Mouse (Mus musculus) adrenal gland, postnatal 14 days (tissue): ENCODE results near the gene Btbd9. TPM values are rescaled to one million over a fixed set of nuclear protein-coding genes. Genes with fewer than 3 reads are reported as not detected.
"Not testable (repeated sequence)": the region's sequence is repeated elsewhere in the genome, so short reads cannot be mapped to it uniquely, and the experiment has no call there.

ENCODE experiments used
- DNase-seq: peaks from one replicate; pipeline ENCODE4 v3.0.0; 2021; ENCODE audit warnings: mixed read lengths
- total RNA-seq: library from RNA; stranded (reverse); gene quantifications from 2 replicates; pipeline ENCODE4 v1.2.3, GENCODE M21; 2021

The Btbd9 gene
- total RNA-seq, 1 experiment from 2014 or later: 36.9 TPM

- no peak for DNase-seq
Measured at GRCm38 (mm10) chr17:30512531-30512930, 63.8 kb downstream of the Btbd9 start.

GRCm38 (mm10) chr17:30512007-30512406 is 64.3 kb downstream of the Btbd9 start:
- no peak for DNase-seq

DNA sequence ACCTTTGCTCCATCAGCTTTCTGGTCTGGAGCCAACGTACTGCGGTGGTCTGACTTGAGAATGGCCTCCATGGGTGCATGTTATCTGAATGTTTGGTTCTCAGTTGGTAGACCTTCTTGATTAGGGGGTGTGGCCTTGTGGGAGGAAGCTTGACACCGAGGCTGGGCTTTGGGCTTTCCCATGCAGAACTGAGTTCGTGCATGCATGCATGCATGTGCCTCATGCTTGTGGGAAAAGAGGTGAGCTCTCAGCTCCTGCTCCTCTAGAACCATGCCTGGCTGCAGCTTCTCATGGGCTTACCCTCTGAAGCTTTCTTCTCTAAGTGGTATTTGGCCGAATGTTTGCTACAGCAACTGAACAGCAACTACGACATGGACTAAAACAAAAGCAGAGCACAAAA is 64.9 kb downstream of the Btbd9 start:
- DNase-seq: no peak

DNA sequence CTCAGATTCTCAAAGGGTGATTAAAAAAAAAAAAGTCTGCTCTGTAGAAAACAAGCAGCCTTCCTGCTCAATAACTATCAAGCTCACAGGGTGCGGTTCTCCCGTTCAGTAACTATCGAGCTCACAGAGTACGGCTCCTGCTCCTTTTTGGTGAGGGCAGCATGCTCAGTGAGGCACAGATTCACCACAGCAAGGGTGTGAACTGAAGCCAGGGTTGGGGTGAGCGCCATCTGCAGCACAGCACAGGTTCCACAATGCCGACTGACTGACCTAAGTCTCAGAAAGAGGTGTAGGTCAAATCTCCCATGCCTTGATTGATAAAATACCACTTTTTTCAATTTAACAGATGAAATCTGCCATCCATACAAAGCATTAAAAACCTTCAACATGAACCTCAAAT is 66.1 kb downstream of the Btbd9 start:
- DNase-seq: peak; percentile 15

DNA sequence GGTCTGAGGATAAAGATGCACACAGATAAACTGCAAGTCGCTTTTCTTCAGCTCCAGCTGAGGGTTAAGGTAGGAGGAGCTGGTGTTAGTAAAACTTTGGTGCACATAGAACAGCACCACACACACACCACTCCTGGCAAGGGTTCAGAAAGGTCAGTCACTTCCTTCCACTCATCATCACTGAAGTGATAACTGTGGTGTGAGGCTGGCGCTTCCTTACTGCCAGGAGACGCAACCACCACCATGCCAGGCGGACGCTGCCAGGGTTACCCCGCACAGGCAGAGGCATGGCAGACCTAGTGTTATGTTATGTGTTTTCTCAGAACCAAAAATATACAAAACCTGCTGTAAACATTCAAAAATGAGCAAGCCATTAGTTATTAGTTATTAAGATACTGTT is 66.6 kb downstream of the Btbd9 start:
- no peak for DNase-seq

DNA sequence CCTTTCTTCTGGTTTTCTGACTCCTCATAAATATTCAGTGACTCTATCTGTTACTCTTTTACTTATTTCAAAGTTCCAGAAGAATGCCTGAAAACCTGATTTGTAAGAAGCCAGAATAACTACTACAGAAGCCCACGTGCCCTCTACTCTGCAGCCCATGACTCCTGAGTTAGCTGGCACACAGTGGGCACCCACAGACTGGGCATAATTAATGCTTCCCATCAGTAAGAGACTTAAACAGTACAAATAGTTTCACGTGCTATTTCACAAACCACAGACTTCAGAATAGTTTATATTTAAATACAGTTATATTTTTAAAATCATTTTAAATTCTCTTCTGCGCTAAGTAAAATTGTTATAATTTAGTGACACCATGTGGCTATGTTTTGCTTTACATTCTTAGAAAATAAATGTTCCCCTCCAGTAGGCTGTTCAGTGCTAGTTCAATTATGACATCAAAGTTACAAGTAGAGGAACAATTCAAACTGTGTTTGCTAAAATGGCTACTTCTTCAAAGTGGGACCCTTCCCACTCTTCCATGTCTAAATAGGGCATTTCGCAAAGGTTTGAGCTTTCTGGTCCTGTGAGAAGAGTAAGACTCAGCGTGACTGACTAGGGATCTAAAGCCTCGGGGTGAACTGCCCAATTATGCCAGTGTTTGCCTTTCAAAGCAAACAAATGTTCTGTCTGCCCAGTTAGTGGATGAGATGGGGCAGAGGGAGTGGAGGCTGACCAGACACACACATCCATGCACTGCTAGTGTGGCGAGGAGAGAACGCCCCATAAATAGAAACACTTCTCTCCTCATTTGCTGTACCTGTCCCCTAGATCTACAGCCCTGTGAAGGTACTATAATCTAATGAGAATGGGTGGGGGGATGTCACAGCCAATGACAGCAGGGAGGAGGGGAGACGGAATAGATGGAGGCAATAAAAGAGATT is 68.4 kb downstream of the Btbd9 start:
- DNase-seq: no peak

DNA sequence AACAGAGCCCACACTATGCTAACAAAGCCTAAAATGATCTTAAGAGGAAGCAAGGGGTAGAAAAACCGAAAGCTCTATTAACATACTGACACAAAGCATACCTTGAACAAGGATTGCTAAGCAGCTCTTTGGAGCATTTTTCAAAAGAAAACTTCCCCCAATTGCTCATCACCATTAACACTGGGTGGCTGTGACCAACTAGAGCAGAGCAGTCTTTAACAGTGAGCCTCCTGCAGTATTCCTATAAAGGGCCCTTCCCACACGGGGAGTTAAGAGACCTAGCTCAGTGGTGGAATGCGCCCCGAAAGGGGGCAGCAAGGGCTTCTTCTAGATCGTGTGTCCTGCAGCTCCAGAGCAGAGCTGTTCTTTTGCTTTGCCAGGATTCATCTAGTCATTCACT is 69.4 kb downstream of the Btbd9 start:
- no peak for DNase-seq

- DNase-seq: not testable (repeated sequence)
Measured at GRCm38 (mm10) chr17:30499541-30499940, 76.7 kb downstream of the Btbd9 start.

DNA sequence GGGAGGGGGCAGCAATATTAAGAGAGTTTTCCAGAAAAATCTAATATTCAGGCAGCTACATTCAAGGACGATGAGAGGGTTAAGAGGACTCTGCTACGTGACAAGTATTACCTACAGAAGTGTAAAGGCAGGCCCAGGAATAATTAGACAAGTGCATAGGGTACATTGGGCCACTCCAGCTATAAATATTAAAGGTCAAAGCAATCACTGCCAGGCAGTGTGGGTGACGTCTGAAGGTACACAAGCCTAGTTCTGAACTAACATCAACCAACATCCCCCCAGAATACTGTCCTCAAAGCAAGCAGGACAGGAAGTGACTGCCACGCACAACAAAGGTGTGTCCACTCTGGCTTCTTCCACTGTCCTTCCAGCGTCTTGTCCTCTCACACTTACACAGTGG is 77.5 kb downstream of the Btbd9 start:
- DNase-seq: no peak

- peak; percentile 74 for DNase-seq
Measured at GRCm38 (mm10) chr17:30498376-30498719, 77.9 kb downstream of the Btbd9 start.

GRCm38 (mm10) chr17:30497525-30498375 is 78.5 kb downstream of the Btbd9 start:
- no peak for DNase-seq

DNA sequence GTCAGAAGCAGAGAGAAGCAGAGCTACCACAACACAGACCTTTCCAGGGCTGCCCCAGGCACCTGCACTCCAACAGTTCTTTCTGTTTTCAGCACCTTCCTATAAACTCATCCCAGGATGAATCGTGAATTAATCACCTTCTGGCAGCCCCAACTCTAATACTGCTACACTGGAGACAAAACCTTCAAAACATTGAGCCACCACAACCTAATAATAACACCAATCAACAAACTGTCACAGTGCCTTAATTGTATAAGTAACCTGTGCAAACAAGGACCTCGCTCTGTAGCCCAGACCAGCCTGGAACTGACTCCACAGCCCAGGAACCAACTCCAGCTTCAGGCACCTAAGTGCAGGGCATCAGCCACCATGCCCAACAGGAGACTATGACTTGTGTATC is 80.7 kb downstream of the Btbd9 start:
- DNase-seq: no peak

- no peak for DNase-seq
Measured at GRCm38 (mm10) chr17:30495154-30495553, 81.1 kb downstream of the Btbd9 start.

DNA sequence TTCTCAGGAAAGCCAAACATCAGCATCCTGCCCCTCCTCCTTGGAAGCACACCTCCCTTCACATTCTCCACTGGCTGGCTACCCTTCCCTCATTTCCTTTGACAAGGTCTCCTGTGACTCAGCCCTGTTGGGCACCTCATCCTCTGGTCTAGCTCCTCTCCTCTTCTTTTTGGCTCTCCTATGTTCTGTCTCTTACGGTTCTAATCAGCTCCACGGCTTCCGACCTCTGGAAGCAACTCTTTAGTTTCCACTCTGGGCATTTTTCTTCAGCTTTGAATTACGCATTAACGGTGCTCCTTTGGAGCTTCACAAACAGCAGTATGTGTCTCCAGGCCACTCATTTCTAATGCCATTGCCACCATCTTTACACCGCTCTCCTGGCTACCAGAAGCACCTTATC is 82.8 kb downstream of the Btbd9 start:
- DNase-seq: no peak

- no peak for DNase-seq
Measured at GRCm38 (mm10) chr17:30492191-30492590, 84.1 kb downstream of the Btbd9 start.

DNA sequence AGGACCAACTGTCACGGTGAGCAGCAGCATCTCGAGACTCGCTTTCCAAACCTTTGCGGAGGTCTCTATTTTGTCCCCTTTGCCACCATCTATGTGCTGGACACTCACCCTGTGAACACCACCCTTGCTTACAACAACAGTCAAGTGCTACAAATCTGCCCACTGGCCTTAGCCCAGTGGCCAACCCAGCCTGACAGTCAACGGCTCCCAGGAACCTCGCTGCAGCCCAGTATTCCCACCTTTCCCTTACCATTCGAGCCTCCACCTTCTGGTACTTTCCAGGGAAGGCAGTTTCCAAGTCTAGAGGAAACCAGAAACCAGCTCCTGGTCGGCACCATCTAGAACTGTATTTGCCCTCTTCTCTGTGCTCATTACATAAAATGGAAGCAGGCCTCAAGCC is 84.7 kb downstream of the Btbd9 start:
- DNase-seq: no peak

GRCm38 (mm10) chr17:30490601-30491000 is 85.7 kb downstream of the Btbd9 start:
- no peak for DNase-seq

- no peak for DNase-seq
Measured at GRCm38 (mm10) chr17:30490086-30490485, 86.2 kb downstream of the Btbd9 start.

GRCm38 (mm10) chr17:30489629-30490028 is 86.7 kb downstream of the Btbd9 start:
- DNase-seq: no peak

DNA sequence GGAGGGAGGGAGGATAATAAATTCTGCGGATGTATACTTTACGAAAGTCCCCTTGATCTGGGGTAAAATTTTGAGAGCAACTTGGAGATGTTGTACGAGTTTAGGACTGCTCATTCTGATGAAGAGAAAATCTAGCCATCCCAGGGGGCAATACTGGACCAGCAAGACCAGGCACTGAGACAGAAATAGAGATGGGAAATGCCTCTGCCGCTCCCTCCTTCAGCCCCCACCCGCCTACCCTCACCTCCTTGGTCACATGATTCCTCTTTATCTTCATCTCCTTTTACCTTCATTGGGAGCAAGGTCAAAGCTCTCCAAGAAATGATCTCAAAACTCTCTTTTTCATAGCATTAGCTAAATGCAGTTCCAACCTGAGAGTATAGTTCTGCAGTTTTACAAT is 88.6 kb downstream of the Btbd9 start:
- no peak for DNase-seq

DNA sequence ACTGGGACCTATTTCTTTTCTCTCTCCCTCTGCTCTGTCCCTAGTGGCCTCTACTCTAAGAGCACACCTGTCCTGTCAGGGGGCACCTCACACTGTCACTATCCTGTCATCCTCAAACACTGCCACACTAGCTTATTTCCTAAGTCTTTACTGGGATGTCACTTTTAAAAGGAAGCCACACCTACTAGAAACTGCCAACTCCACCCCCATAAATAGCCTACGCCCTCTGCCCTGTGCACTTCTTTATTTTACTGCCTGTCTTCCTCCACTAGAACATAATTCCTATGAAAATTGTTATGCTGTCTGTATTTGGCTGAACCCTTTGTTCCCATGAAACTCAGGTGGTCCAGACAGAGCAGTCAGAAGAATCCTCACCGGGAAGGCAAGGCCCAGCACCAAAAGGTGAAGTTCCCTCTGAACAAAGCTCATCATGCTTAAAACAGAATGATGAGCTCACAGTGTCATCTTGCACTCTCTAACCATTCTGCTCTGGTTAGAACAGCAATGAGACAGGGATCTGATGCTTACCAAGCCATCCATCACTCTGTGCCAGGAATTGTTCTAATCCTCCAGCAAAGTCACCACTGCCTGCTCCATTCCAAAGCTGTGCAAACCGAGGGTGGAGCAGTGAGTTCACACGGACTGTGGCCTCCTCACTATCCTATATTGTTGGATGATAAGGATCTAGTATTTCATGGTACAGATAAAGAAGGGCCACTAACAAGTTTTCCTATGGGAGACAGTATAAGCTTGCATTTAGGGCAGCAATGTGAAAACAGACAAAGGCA is 91.0 kb downstream of the Btbd9 start:
- DNase-seq: no peak

DNA sequence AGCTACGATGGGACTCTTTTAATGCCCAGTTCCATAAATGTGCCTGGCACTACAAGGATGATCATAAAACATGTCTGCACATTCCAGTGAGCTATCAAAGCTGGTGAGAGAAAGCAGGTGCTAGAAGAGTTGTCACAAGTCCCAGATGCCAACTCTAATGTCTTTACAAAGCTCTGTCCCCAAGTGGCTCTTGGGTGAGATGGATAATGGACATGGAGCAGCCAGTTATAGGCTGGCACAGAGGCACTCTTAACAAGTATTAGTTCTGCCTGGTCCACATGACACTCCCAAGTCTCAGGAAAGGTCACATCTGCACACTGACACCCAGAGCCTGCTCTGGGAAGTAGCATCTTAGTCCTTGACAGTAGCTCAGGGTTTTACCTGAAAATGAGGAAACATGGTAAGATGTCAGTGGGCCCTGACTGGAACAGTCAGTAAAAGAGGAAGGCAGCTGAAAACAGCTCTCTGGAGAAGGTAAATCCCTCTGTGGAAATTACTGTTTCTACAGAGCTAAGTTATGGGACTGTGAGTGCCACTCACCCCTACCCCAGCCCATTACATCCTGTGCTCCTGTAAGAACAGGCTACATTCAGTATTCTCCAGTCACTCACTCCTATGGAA is 91.7 kb downstream of the Btbd9 start:
- DNase-seq: no peak
